Mouse (Mus musculus) MEL (cell line): ENCODE measurements around the gene Sult2a8. TPM values are rescaled to one million over a fixed set of nuclear protein-coding genes. Genes with fewer than 3 reads are reported as not detected.

ENCODE experiments used
- DNase-seq: peaks from one replicate; pipeline ENCODE4 v3.0.0; 2011; ENCODE audit warnings: low read depth, low spot score
- H3K27ac ChIP-seq: 2 replicates; pipeline ENCODE4 v1.5.1; 2012; ENCODE audit warnings: low read depth, mild to moderate bottlenecking, control low read depth, low read length, moderate library complexity; ENCODE audit not compliant: control insufficient read depth
- H3K27me3 ChIP-seq, 2 experiments: fragments of 150-350 bp in 1 of 2; sonication (generic) in 1 of 2; 2 replicates each; pipeline ENCODE4 v1.6.1; 2012; ENCODE audit warnings: low read length in 2 of 2, mild to moderate bottlenecking in 2 of 2, improper control_type of control experiment in 1 of 2, moderate library complexity in 1 of 2; ENCODE audit not compliant: insufficient read depth in 2 of 2, control insufficient read depth in 1 of 2
- H3K36me3 ChIP-seq, 2 experiments: 2 replicates each; pipeline ENCODE4 v1.6.1; 2012 to 2014; ENCODE audit warnings: low read length in 2 of 2, improper control_type of control experiment in 1 of 2, inconsistent platforms in 1 of 2, mild to moderate bottlenecking in 1 of 2; ENCODE audit not compliant: insufficient read depth in 2 of 2, control insufficient read depth in 1 of 2
- H3K4me1 ChIP-seq, 2 experiments: fragments of 150-350 bp in 1 of 2; sonication (generic) in 1 of 2; 2 replicates each; pipeline ENCODE4 v1.6.1; 2012; ENCODE audit warnings: low read length in 2 of 2, improper control_type of control experiment in 1 of 2, mild to moderate bottlenecking in 1 of 2; ENCODE audit not compliant: insufficient read depth in 2 of 2, control insufficient read depth in 1 of 2
- H3K4me3 ChIP-seq, 2 experiments: fragments of 150-350 bp in 1 of 2; sonication (generic) in 1 of 2; 2 replicates each; pipeline ENCODE4 v1.5.1; 2012; ENCODE audit warnings: low read depth in 2 of 2, low read length in 2 of 2, mild to moderate bottlenecking in 2 of 2, moderate library complexity in 2 of 2, control low read depth in 1 of 2, improper control_type of control experiment in 1 of 2; ENCODE audit not compliant: control insufficient read depth in 1 of 2, insufficient read depth in 1 of 2
- H3K79me2 ChIP-seq: 2 replicates; pipeline ENCODE4 v1.6.1; 2012; ENCODE audit warnings: mild to moderate bottlenecking, low read length, moderate library complexity; ENCODE audit not compliant: control insufficient read depth, poor library complexity, insufficient read depth
- H3K9ac ChIP-seq: 2 replicates; pipeline ENCODE4 v1.6.1; 2012; ENCODE audit warnings: low read depth, mild to moderate bottlenecking, control low read depth, low read length, moderate library complexity; ENCODE audit not compliant: control insufficient read depth, poor library complexity, severe bottlenecking
- H3K9me3 ChIP-seq: fragments of 150-350 bp; sonication (generic); replicated peaks from 2 replicates; pipeline ENCODE4 v1.6.1; 2012; ENCODE audit warnings: mild to moderate bottlenecking, low read length, improper control_type of control experiment, moderate library complexity; ENCODE audit not compliant: insufficient read depth
- CTCF ChIP-seq, 3 experiments: IDR thresholded peaks in 2 of 3; conservative IDR thresholded peaks in 1 of 3; 2 replicates each; pipeline ENCODE4 v1.5.1; 2011 to 2012; ENCODE audit warnings: low read length in 3 of 3, low read depth in 2 of 3, mild to moderate bottlenecking in 2 of 3, improper control_type of control experiment in 1 of 3, inconsistent platforms in 1 of 3, mixed read lengths in 1 of 3, moderate library complexity in 1 of 3; ENCODE audit not compliant: control insufficient read depth in 1 of 3, insufficient read depth in 1 of 3, poor library complexity in 1 of 3, severe bottlenecking in 1 of 3
- JUND ChIP-seq: IDR thresholded peaks from 2 replicates; pipeline ENCODE4 v1.6.1; 2011; ENCODE audit warnings: low read depth, mild to moderate bottlenecking, improper control_type of control experiment, low read length
- MAX ChIP-seq: IDR thresholded peaks from 2 replicates; pipeline ENCODE4 v1.6.1; 2011; ENCODE audit warnings: low read length, improper control_type of control experiment
- POLR2AphosphoS2 ChIP-seq: IDR thresholded peaks from 2 replicates; pipeline ENCODE4 v1.6.1; 2011; ENCODE audit warnings: low read length, improper control_type of control experiment
- TBP ChIP-seq: IDR thresholded peaks from 2 replicates; pipeline ENCODE4 v1.8.0; 2011; ENCODE audit warnings: low read depth, low read length, improper control_type of control experiment
- UBTF ChIP-seq: IDR thresholded peaks from 2 replicates; pipeline ENCODE4 v1.6.1; 2012; ENCODE audit warnings: low read depth, mild to moderate bottlenecking, inconsistent platforms, low read length, improper control_type of control experiment, moderate library complexity, borderline replicate concordance; ENCODE audit not compliant: insufficient read depth
- USF1 ChIP-seq: IDR thresholded peaks from 2 replicates; pipeline ENCODE4 v1.6.1; 2014; ENCODE audit warnings: low read depth, mild to moderate bottlenecking, inconsistent platforms, low read length, improper control_type of control experiment, moderate library complexity
- ZC3H11A ChIP-seq: IDR thresholded peaks from 2 replicates; pipeline ENCODE4 v1.6.1; 2012; ENCODE audit warnings: low read depth, mild to moderate bottlenecking, inconsistent platforms, low read length, improper control_type of control experiment
- polyA plus RNA-seq, 2 experiments: library from polyadenylated mRNA; stranded (reverse) in 1 of 2; unstranded in 1 of 2; fragments of >175 nt in 1 of 2; fragments of >200 nt in 1 of 2; gene quantifications; 2 replicates each; pipeline versions ENCODE4 v1.2.1 to v1.2.4; 2012; ENCODE audit warnings: low replicate concordance in 2 of 2, low read depth in 1 of 2; ENCODE audit not compliant: insufficient read length in 2 of 2, insufficient read depth in 1 of 2, missing spikeins in 1 of 2
- total RNA-seq: library from RNA; depleted of rRNA; stranded (reverse); fragments of 300-350 nt; gene quantifications from 2 replicates; pipeline ENCODE4 v1.2.3, GENCODE M21; 2012; rRNA removed

Gene Sult2a8
- total and polyA plus RNA-seq, 3 experiments, result not detected

DNA sequence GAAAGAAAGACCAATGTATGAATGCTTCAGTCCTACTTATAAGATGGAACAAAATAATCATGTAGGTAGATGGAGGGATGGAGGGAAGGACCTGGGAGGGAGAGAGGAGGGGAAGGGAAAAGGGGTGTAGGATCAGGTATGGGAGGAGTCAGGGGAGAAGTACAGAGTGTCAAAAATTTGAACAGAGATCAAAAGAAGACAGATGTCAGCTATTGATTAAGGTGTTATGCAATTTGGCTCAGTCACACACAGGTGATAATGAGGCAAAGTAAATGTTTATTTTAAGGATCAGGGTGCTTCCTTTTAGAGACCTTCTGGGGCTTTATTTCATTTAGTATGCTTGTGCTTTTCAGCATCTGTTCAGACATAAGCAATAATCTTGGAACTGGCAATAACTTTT lies 50.1 kb downstream of the Sult2a8 start:
- no peaks in the 10 kb centered on the region for H3K4me1 ChIP-seq
- no peaks in the 10 kb centered on the region for H3K9me3 ChIP-seq
- H3K27me3 ChIP-seq, result no peaks in the 10 kb centered on the region
- no peak overlapping the region for H3K4me3 ChIP-seq
- DNase-seq, result no peak
- no peak overlapping the region for H3K27ac ChIP-seq
- TF ChIP-seq UBTF, result no peak
- no peak for TF ChIP-seq ZC3H11A
- TF ChIP-seq USF1, result no peak
- TF ChIP-seq MAX, result no peak
- TF ChIP-seq POLR2AphosphoS2, result no peak
- TF ChIP-seq CTCF (IDR thresholded peaks at IDR 0.05 in 2 of 3, conservative IDR thresholded peaks at IDR 0.05 in 1 of 3; ENCODE audit: control insufficient read depth in 1 of 3, insufficient read depth in 1 of 3, low read depth in 2 of 3, low read length in 3 of 3, poor library complexity in 1 of 3, severe bottlenecking in 1 of 3), result no peak
- no peak for TF ChIP-seq JUND
- no peak for TF ChIP-seq TBP
- no peak overlapping the region for H3K9ac ChIP-seq
- no peaks in the 10 kb centered on the region for H3K36me3 ChIP-seq
- no peaks in the 10 kb centered on the region for H3K79me2 ChIP-seq

Other genes starting within 250 kb of the Sult2a8 start
- not detected in 2 replicates for gene Sult2a6, start 191.9 kb downstream of the Sult2a8 start, total RNA-seq
- not detected for gene Sult2a6, start 191.9 kb downstream of the Sult2a8 start, polyA plus RNA-seq
- not detected in 2 replicates for gene Obox8, start 113.2 kb downstream of the Sult2a8 start, total RNA-seq
- gene Obox8, start 113.2 kb downstream of the Sult2a8 start, polyA plus RNA-seq, result not detected
- gene Sult2a7, start 47.5 kb upstream of the Sult2a8 start, total RNA-seq, result not detected in 2 replicates
- gene Sult2a7, start 47.5 kb upstream of the Sult2a8 start, polyA plus RNA-seq, result not detected
- gene Vmn1r90, start 116.7 kb upstream of the Sult2a8 start, total RNA-seq, result not detected in 2 replicates
- not detected for gene Vmn1r90, start 116.7 kb upstream of the Sult2a8 start, polyA plus RNA-seq
- not detected in 2 replicates for gene Obox7, start 212.7 kb upstream of the Sult2a8 start, total RNA-seq
- gene Obox7, start 212.7 kb upstream of the Sult2a8 start, polyA plus RNA-seq, result not detected